Mouse (Mus musculus): ENCODE measurements at regions not wholly inside any gene's neighbourhood (a gene's known extent, or its start where the extent isn't known, plus 50 kb on each side); places are given as distances from the start of the nearest gene placed in this dataset.

- no peak overlapping the region for H3K4me3 ChIP-seq (ENCODE audit: insufficient read depth in 1 of 2, low read depth in 1 of 2, low read length in 2 of 2, poor library complexity in 1 of 2, severe bottlenecking in 1 of 2)
- H3K36me3 ChIP-seq (ENCODE audit: control insufficient read depth, insufficient read depth, low read length, poor library complexity, severe bottlenecking) = no peaks in the 10 kb centered on the region
- in situ Hi-C loops (cut with MboI; ENCODE audit: low sequenced_read_pairs in 2 of 2, unreplicated experiment in 2 of 2) = no loop called here
- H3K27ac ChIP-seq (ENCODE audit: insufficient read depth, low read depth, low read length, poor library complexity, severe bottlenecking) = no peak overlapping the region
- no peaks in the 10 kb centered on the region for H3K9me3 ChIP-seq (ENCODE audit: control insufficient read depth, insufficient read depth, low read depth, low read length)
- H3K9ac ChIP-seq (ENCODE audit: insufficient read depth, low read depth, low read length, poor library complexity, severe bottlenecking) = no peak overlapping the region
- H3K4me1 ChIP-seq (ENCODE audit: control insufficient read depth in 2 of 2, insufficient read depth in 2 of 2, low read length in 2 of 2, poor library complexity in 1 of 2) = peaks cover 0 to 4% of the 10 kb centered on the region in 2 experiments; a peak in 1 of 4 replicates
- DNase-seq (ENCODE audit: low read depth, low spot score) = no peak
- TF ChIP-seq CHD2 (IDR thresholded peaks at IDR 0.05; ENCODE audit: low read depth, low read length) (no peak), ZNF384 (IDR thresholded peaks at IDR 0.05; ENCODE audit: low read depth, low read length) (no peak), ZC3H11A (IDR thresholded peaks at IDR 0.05; ENCODE audit: borderline replicate concordance, low read depth, low read length) (no peak), MAFK (IDR thresholded peaks at IDR 0.05; ENCODE audit: insufficient read depth, low read depth, low read length) (no peak), HCFC1 (IDR thresholded peaks at IDR 0.05; ENCODE audit: borderline replicate concordance, insufficient read depth, low read length) (no peak)
Observed at GRCm38 (mm10) chr12:16131028-16131739, 314.5 kb upstream of the Trib2 start.

- no peak for TF ChIP-seq ZC3H11A (IDR thresholded peaks at IDR 0.05; ENCODE audit: borderline replicate concordance, low read depth, low read length)
- no peak for TF ChIP-seq HCFC1 (IDR thresholded peaks at IDR 0.05; ENCODE audit: borderline replicate concordance, insufficient read depth, low read length)
- TF ChIP-seq ZNF384 (IDR thresholded peaks at IDR 0.05; ENCODE audit: low read depth, low read length) = no peak
- TF ChIP-seq MAFK (IDR thresholded peaks at IDR 0.05; ENCODE audit: insufficient read depth, low read depth, low read length) = no peak
- TF ChIP-seq CHD2 (IDR thresholded peaks at IDR 0.05; ENCODE audit: low read depth, low read length) = no peak
Observed at GRCm38 (mm10) chr12:16130605-16131004, 313.9 kb upstream of the Trib2 start.

DNA sequence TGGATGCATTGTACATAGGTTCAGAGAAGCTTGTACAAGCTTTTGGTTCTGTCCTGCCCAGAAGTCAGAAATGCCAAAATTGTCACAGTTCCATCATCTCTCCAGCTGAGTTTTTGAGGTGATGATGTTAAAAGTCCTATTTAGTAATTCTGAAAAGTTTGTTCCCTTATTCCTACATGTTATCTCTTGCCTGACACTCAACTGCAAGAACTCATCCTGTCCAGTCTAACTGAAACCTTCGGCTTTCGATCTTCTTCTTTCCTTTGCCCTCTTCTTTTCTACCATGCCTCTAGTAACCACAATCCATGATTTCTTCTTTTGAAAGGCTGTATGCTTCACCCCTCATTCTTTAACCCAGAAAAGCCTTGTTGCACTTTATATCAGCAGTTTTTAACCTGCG, 313.2 kb upstream of the Trib2 start:
- H3K9ac ChIP-seq (ENCODE audit: insufficient read depth, low read depth, low read length, poor library complexity, severe bottlenecking) = no peak overlapping the region
- no peak overlapping the region for H3K4me3 ChIP-seq (ENCODE audit: insufficient read depth in 1 of 2, low read depth in 1 of 2, low read length in 2 of 2, poor library complexity in 1 of 2, severe bottlenecking in 1 of 2)
- DNase-seq (ENCODE audit: low read depth, low spot score) = no peak
- no peak overlapping the region for H3K27ac ChIP-seq (ENCODE audit: insufficient read depth, low read depth, low read length, poor library complexity, severe bottlenecking)
- TF ChIP-seq MAFK (IDR thresholded peaks at IDR 0.05; ENCODE audit: insufficient read depth, low read depth, low read length) = no peak
- no peak for TF ChIP-seq CHD2 (IDR thresholded peaks at IDR 0.05; ENCODE audit: low read depth, low read length)
- no peak for TF ChIP-seq ZNF384 (IDR thresholded peaks at IDR 0.05; ENCODE audit: low read depth, low read length)
- TF ChIP-seq ZC3H11A (IDR thresholded peaks at IDR 0.05; ENCODE audit: borderline replicate concordance, low read depth, low read length) = no peak
- no peak for TF ChIP-seq HCFC1 (IDR thresholded peaks at IDR 0.05; ENCODE audit: borderline replicate concordance, insufficient read depth, low read length)
- no peaks in the 10 kb centered on the region for H3K9me3 ChIP-seq (ENCODE audit: control insufficient read depth, insufficient read depth, low read depth, low read length)
- H3K36me3 ChIP-seq (ENCODE audit: control insufficient read depth, insufficient read depth, low read length, poor library complexity, severe bottlenecking) = no peaks in the 10 kb centered on the region
- no peaks in the 10 kb centered on the region for H3K4me1 ChIP-seq (ENCODE audit: control insufficient read depth in 2 of 2, insufficient read depth in 2 of 2, low read length in 2 of 2, poor library complexity in 1 of 2)
- in situ Hi-C loops (cut with MboI; ENCODE audit: low sequenced_read_pairs in 2 of 2, unreplicated experiment in 2 of 2) = no loop called here

More at GRCm38 (mm10) chr12:16130605-16131004, 313.9 kb upstream of the Trib2 start:
- DNase-seq (ENCODE audit: low read depth, low spot score) = no peak
- Histone ChIP-seq H3K4me3 (ENCODE audit: insufficient read depth in 1 of 2, low read depth in 1 of 2, low read length in 2 of 2, poor library complexity in 1 of 2, severe bottlenecking in 1 of 2) (no peak overlapping the region), H3K4me1 (ENCODE audit: control insufficient read depth in 2 of 2, insufficient read depth in 2 of 2, low read length in 2 of 2, poor library complexity in 1 of 2) (peaks cover 0 to 1% of the 10 kb centered on the region in 2 experiments; a peak in 1 of 4 replicates), H3K9me3 (ENCODE audit: control insufficient read depth, insufficient read depth, low read depth, low read length) (no peaks in the 10 kb centered on the region), H3K27ac (ENCODE audit: insufficient read depth, low read depth, low read length, poor library complexity, severe bottlenecking) (no peak overlapping the region), H3K36me3 (ENCODE audit: control insufficient read depth, insufficient read depth, low read length, poor library complexity, severe bottlenecking) (no peaks in the 10 kb centered on the region), H3K9ac (ENCODE audit: insufficient read depth, low read depth, low read length, poor library complexity, severe bottlenecking) (no peak overlapping the region)
- in situ Hi-C loops (cut with MboI; ENCODE audit: low sequenced_read_pairs in 2 of 2, unreplicated experiment in 2 of 2) = no loop called here

- no peak for DNase-seq (ENCODE audit: low read depth, low spot score)
- Histone ChIP-seq H3K4me1 (ENCODE audit: control insufficient read depth in 2 of 2, insufficient read depth in 2 of 2, low read length in 2 of 2, poor library complexity in 1 of 2) (no peaks in the 10 kb centered on the region), H3K9ac (ENCODE audit: insufficient read depth, low read depth, low read length, poor library complexity, severe bottlenecking) (no peak overlapping the region), H3K27ac (ENCODE audit: insufficient read depth, low read depth, low read length, poor library complexity, severe bottlenecking) (no peak overlapping the region), H3K36me3 (ENCODE audit: control insufficient read depth, insufficient read depth, low read length, poor library complexity, severe bottlenecking) (no peaks in the 10 kb centered on the region), H3K4me3 (ENCODE audit: insufficient read depth in 1 of 2, low read depth in 1 of 2, low read length in 2 of 2, poor library complexity in 1 of 2, severe bottlenecking in 1 of 2) (no peak overlapping the region), H3K9me3 (ENCODE audit: control insufficient read depth, insufficient read depth, low read depth, low read length) (no peaks in the 10 kb centered on the region)
- TF ChIP-seq MAFK (IDR thresholded peaks at IDR 0.05; ENCODE audit: insufficient read depth, low read depth, low read length) = no peak
- TF ChIP-seq ZC3H11A (IDR thresholded peaks at IDR 0.05; ENCODE audit: borderline replicate concordance, low read depth, low read length) = no peak
- in situ Hi-C loops (cut with MboI; ENCODE audit: low sequenced_read_pairs in 2 of 2, unreplicated experiment in 2 of 2) = no loop called here
Observed at GRCm38 (mm10) chr12:16129243-16129642, 312.5 kb upstream of the Trib2 start.

Measured in ES-E14 (cell line).